Mouse (Mus musculus) hindbrain, embryonic 14.5 days (tissue): ENCODE data around the gene Meaf6. TPM values are rescaled to one million over a fixed set of nuclear protein-coding genes. Genes with fewer than 3 reads are reported as not detected.
A peak's percentile ranks its signal among the peaks of the same experiment; 100 is the strongest.

Experiments used
- ATAC-seq: fragments of 200-750 bp; cut with Nextera tagmentation; 2 replicates; pipeline ENCODE4 v1.8.0; 2017; ENCODE audit warnings: moderate number of reproducible peaks, mild to moderate bottlenecking, moderate TSS enrichment, moderate library complexity; ENCODE audit not compliant: low FRiP score
- DNase-seq: peaks from one replicate; pipeline ENCODE4 v3.0.0-alpha.2; 2015; ENCODE audit warnings: low spot score
- H3K27ac ChIP-seq: fragments of 300-500 bp; sonication (generic); 2 replicates; pipeline ENCODE4 v1.5.1; 2014; ENCODE audit warnings: mild to moderate bottlenecking, moderate library complexity
- H3K27me3 ChIP-seq: fragments of 300-500 bp; sonication (generic); 2 replicates; pipeline ENCODE4 v1.6.1; 2014; ENCODE audit warnings: mild to moderate bottlenecking, low read length, mixed read lengths; ENCODE audit not compliant: control insufficient read depth, insufficient read depth
- H3K36me3 ChIP-seq: fragments of 300-500 bp; sonication (generic); replicated peaks from 2 replicates; pipeline ENCODE4 v1.6.1; 2014; ENCODE audit not compliant: control insufficient read depth, insufficient read depth
- H3K4me1 ChIP-seq: fragments of 300-500 bp; sonication (generic); replicated peaks from 2 replicates; pipeline ENCODE4 v1.6.1; 2014; ENCODE audit warnings: antibody characterized with exemption, low read length, mixed read lengths; ENCODE audit not compliant: control insufficient read depth, insufficient read depth
- H3K4me2 ChIP-seq: fragments of 300-500 bp; sonication (generic); replicated peaks from 2 replicates; pipeline ENCODE4 v1.6.1; 2014; ENCODE audit warnings: mild to moderate bottlenecking, moderate library complexity
- H3K4me3 ChIP-seq: fragments of 300-500 bp; sonication (generic); replicated peaks from 2 replicates; pipeline ENCODE4 v1.5.1; 2014; ENCODE audit warnings: mild to moderate bottlenecking, low read length
- H3K9ac ChIP-seq: fragments of 300-500 bp; sonication (generic); 2 replicates; pipeline ENCODE4 v1.6.1; 2014
- H3K9me3 ChIP-seq: fragments of 300-500 bp; sonication (generic); 2 replicates; pipeline ENCODE4 v1.6.1; 2016; ENCODE audit warnings: low read length; ENCODE audit not compliant: control insufficient read depth
- WGBS: fragments of 180-500 bp; shearing (Covaris S2); extraction: QIAGEN DNeasy Blood & Tissue Kit; methylation state at CpG from one replicate; pipeline ENCODE4 v1.1.7; 2014; 5-methylcytosine and 5-hydroxymethylcytosine counted together
- polyA plus RNA-seq: library from polyadenylated mRNA; unstranded; fragments of >200 nt; fragmentation: Nextera tagmentation; extraction: Ambion mirVana; gene quantifications from 2 replicates; pipeline ENCODE4 v1.2.1, GENCODE M21; 2014

Gene Meaf6
- polyA plus RNA-seq, 1 experiment from 2014 or later = 165 TPM

DNA sequence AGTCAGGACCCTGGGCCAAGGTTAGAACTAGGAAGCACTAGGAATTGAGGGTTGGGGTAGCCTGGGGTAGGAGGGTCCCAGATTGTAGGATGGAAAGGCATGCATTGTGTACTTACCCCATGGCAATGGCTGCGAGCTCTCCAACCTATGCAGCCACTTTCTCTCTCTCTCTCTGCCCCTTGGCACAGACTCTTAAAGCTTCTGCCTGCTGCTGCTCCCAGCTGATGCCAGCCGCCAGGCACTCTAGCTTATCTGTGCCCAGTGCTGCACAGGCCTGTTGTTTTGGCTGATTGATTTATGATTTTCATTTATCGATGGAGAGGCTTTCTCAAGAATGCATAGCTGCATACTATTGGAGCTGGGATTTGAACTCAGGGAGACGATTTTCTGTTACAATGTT is 63.0 kb downstream of the Meaf6 start:
- H3K27me3 ChIP-seq = peaks cover 9% of the 10 kb centered on the region; the same call in 1 of the 2 replicates
- 0 out of 2 replicates have a peak, but pooled peaks cover 3% of the 10 kb centered on the region for H3K9me3 ChIP-seq
- DNase-seq (no peak), ATAC-seq (no peak)
- no peak overlapping the region for H3K9ac ChIP-seq
- 80% methylated on average over 4 of the region's 4 CpGs for WGBS
- H3K27ac ChIP-seq = no peak overlapping the region
- 0 out of 2 replicates have a peak, but pooled peaks cover 10% of the 10 kb centered on the region for H3K4me1 ChIP-seq
- H3K4me2 ChIP-seq = no peak overlapping the region
- no peak overlapping the region for H3K4me3 ChIP-seq
- H3K36me3 ChIP-seq = no peaks in the 10 kb centered on the region

DNA sequence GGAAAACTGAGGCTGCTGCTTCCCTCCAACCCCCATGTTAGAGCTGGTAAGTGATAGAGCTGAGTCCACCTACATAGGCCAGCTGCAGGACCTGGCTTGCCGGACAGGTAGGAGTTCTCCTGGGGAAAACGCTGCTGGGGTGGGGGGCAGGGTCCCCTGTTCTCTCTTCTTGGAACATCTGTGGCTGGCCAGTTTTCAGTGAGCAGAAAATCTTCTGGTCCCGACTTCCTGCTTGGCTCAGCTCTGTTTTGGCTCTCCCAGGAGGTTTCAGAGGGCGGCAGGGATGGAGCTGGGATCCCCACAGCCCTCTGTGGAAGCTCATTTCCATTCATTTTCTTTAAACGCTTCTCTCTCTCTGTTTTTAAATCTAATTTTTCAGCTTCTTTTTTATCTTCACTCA is 64.5 kb downstream of the Meaf6 start:
- no peak overlapping the region for H3K27ac ChIP-seq
- H3K27me3 ChIP-seq = peaks cover 9% of the 10 kb centered on the region; the same call in 1 of the 2 replicates
- no peak for DNase-seq
- H3K4me2 ChIP-seq = no peak overlapping the region
- H3K9ac ChIP-seq = no peak overlapping the region
- H3K36me3 ChIP-seq = no peaks in the 10 kb centered on the region
- H3K4me3 ChIP-seq = no peak overlapping the region
- 29% methylated on average over 5 of the region's 5 CpGs for WGBS
- ATAC-seq = no peak
- H3K9me3 ChIP-seq = 0 out of 2 replicates have a peak, but pooled peaks cover 3% of the 10 kb centered on the region
- 0 out of 2 replicates have a peak, but pooled peaks cover 10% of the 10 kb centered on the region for H3K4me1 ChIP-seq

DNA sequence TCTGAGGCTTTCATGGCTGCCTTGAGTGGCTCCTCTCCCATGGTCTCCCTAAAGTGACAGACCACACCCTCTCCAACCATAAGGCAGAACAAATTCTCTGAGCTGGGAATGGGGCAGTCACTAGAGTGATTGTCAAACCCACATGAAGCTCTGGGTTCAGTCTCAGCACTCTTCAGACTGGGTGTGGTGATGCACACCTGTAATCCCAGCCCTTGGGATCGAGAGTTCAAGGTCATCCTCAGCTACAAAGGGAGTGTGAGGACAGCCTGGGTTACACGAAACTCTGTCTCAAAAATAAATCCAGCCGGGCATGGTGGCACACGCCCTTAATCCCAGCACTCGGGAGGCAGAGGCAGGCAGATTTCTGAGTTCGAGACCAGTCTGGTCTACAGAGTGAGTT is 67.5 kb downstream of the Meaf6 start:
- 91% methylated on average over 6 of the region's 6 CpGs for WGBS
- ATAC-seq (no peak), DNase-seq (no peak)
- no peak overlapping the region for H3K4me2 ChIP-seq
- H3K36me3 ChIP-seq = no peaks in the 10 kb centered on the region
- no peak overlapping the region for H3K27ac ChIP-seq
- H3K4me1 ChIP-seq = no peaks in the 10 kb centered on the region
- no peak overlapping the region for H3K9ac ChIP-seq
- no peaks in the 10 kb centered on the region; the same call in 1 of the 2 replicates for H3K27me3 ChIP-seq
- H3K4me3 ChIP-seq = no peak overlapping the region
- 0 out of 2 replicates have a peak, but pooled peaks cover 3% of the 10 kb centered on the region for H3K9me3 ChIP-seq

DNA sequence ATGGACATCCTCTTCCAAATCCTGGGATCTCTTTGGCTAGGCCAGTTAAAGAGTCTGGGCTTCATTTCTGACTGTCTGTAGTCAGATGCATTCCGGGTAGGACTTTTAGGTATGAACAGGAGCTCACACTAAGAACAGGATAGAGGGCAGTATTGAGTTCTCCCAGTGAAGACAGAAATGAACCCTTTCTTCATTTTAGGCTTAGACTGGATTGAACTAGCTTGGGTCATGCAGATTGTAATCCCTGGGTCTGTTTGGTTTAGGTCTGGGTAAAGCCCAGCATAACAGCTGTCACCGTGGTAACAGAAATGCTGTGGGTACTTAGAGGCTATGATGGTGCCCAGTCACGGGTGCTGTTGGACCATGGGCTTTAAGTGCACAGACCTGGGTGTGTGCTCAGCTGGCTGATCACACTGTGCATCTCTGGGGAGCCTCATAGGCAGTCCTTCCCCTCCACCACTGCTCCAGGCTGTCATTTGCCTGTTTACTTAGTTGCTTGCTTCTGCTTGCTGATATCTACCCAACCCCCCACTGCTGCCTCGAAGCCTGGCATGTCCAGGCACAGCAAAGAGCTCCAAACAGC is 68.8 kb downstream of the Meaf6 start:
- no peak for ATAC-seq
- 56% methylated on average over 4 of the region's 4 CpGs for WGBS

DNA sequence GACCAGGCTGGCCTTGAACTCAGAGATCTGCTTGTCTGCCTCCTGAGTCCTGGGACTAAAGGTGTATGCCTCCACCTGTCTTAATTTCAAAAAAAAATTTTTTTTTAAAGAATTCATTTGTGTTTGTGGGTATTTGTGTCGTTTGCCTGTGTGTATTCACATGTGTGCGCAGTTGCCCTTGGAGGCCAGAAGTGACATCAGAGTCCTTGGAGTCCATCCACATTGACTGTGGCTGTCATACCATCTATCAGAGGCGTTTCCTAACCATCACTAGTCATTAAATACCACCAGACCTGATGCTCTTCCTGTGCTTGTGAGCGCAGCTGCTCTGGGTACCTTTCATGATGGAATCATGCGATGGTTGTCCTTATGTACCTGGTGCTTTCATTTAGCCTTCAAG is 70.7 kb downstream of the Meaf6 start:
- no peak for DNase-seq
- Histone ChIP-seq H3K4me3 (no peak overlapping the region), H3K9ac (no peak overlapping the region), H3K36me3 (no peaks in the 10 kb centered on the region), H3K4me1 (peaks cover 2% of the 10 kb centered on the region; the same call in 1 of the 2 replicates), H3K9me3 (no peaks in the 10 kb centered on the region), H3K4me2 (no peak overlapping the region), H3K27me3 (no peaks in the 10 kb centered on the region; the same call in 1 of the 2 replicates), H3K27ac (no peak overlapping the region)
- ATAC-seq = no peak
- WGBS = 89% methylated on average over 5 of the region's 5 CpGs

More for the DNA sequence above, 68.8 kb downstream of the Meaf6 start:
- Histone ChIP-seq H3K4me1 (no peaks in the 10 kb centered on the region), H3K4me2 (no peak overlapping the region), H3K27ac (no peak overlapping the region), H3K36me3 (no peaks in the 10 kb centered on the region), H3K9ac (no peak overlapping the region), H3K9me3 (no peaks in the 10 kb centered on the region), H3K4me3 (no peak overlapping the region), H3K27me3 (no peaks in the 10 kb centered on the region; the same call in 1 of the 2 replicates)
- no peak for DNase-seq

DNA sequence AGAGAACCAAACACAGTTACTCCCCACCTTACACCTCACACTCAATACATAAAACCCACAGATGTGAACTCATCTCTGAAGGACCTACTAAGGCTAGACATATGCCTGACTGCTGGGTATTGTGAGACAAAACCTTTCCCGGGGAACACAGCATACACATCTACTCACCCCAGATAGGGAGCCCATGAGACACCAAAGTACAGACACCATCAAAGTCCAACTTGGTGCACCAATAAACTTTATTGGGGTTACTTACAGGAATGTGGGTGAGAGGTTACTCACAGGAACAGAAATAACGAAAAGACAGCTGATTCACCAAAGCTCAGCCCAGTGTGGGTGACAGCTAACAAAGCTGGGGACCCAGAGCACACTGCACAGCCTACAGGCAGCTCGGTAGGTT is 72.4 kb downstream of the Meaf6 start:
- Histone ChIP-seq H3K27ac (no peak overlapping the region), H3K36me3 (no peaks in the 10 kb centered on the region), H3K27me3 (no peaks in the 10 kb centered on the region; the same call in 1 of the 2 replicates), H3K9me3 (no peaks in the 10 kb centered on the region), H3K4me3 (no peak overlapping the region), H3K9ac (no peak overlapping the region), H3K4me1 (peaks cover 7% of the 10 kb centered on the region; the same call in 1 of the 2 replicates), H3K4me2 (no peak overlapping the region)
- ATAC-seq (no peak), DNase-seq (no peak)
- WGBS = 85% methylated on average over 3 of the region's 3 CpGs

DNA sequence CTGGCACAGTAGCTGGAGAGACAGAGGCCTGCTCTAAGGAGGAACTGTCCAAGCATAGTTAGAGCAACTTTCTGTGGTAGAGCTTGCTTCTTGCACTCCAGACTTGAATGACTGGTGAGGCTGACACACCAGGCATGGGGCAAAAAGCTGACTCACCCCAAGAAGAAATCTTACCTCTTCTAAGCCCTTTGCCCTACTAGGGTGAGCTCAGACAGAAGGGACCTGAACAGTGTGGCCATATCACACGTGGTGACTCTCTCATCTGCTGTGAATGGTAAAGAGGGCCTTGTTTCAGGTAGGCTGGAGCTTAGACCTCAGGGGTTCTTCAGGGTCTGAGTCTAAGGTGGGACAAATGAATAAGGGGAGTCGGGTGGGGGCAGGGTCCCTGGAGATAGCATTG is 73.1 kb downstream of the Meaf6 start:
- H3K4me2 ChIP-seq = no peak overlapping the region
- peaks cover 7% of the 10 kb centered on the region; the same call in 1 of the 2 replicates for H3K4me1 ChIP-seq
- no peak overlapping the region for H3K27ac ChIP-seq
- ATAC-seq (no peak), DNase-seq (no peak)
- H3K36me3 ChIP-seq = no peaks in the 10 kb centered on the region
- WGBS = 87% methylated on average over 2 of the region's 2 CpGs
- no peaks in the 10 kb centered on the region; the same call in 1 of the 2 replicates for H3K27me3 ChIP-seq
- H3K9ac ChIP-seq = no peak overlapping the region
- no peak overlapping the region for H3K4me3 ChIP-seq
- H3K9me3 ChIP-seq = no peaks in the 10 kb centered on the region

DNA sequence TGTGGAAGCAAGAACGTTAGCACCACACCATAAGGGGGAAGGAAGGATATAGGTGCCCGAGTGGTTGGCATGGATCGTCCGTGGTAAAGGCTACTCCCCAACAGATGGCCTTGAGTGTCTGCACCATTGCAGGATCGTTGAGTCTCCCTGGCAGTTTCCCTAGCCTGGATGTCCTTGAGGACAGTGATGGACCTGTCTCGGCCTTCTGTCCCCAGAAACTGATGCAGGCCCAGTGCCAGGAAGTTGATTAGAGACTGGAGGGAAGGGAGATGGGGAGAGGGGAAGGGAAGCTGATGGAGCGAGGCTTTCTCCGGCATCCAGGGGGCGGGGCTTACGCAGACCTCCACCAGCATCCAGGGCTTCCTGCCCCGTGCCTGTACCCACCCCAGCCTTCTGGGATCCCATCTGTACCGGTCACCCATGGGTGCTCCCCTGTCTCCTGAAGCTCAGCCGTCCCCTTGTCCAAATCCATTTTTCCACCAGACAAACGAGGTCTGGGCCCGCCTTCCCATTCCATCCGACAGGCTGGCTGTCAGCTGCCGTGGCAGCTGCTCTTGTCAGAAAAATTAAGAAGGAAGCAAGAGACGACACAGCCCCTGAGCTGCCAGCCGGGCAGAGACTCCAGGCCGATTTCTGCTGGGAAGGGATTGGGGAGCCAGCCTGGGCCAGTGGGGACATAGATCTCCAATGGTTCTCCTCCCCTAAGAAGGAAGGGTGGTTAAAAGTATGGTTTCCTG is 73.8 kb downstream of the Meaf6 start:
- DNase-seq = no peak
- no peak for ATAC-seq
- no peaks in the 10 kb centered on the region; the same call in 1 of the 2 replicates for H3K27me3 ChIP-seq
- H3K4me3 ChIP-seq = no peak overlapping the region
- H3K27ac ChIP-seq = no peak overlapping the region
- WGBS = 47% methylated on average over 20 of the region's 20 CpGs
- no peaks in the 10 kb centered on the region for H3K36me3 ChIP-seq
- peaks cover 7% of the 10 kb centered on the region; the same call in 1 of the 2 replicates for H3K4me1 ChIP-seq
- H3K9ac ChIP-seq = no peak overlapping the region
- H3K9me3 ChIP-seq = no peaks in the 10 kb centered on the region
- H3K4me2 ChIP-seq = no peak overlapping the region

DNA sequence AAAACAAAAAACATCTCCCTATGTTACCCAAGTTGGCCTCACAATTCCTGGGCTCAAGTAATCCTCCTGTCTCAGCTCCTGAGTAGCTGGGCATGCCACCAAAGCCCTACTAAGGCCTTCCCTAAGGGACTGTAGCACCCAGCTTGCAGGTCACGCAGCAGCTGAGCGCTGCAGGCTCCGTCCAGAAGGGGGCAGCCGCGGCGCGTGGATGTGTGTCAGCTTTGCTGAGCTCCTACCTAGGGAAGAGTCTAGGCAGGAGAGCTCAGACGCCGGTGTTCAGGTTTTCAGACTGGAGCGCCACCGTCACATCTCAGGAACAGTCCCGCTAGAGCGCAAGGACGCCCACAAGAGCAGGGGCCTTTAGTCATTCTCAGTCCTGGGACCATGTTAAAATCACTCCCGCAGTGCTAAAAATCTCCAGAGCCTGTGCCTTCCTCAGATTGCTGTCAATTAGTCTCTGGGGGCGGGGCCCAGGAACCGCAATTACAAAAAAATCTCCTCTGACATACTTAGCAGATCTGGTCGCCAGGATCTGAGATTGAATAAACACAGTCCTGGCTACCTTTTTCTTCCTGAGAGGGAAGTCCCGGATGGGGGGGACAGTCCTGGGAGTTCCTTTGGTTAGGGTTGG is 75.5 kb downstream of the Meaf6 start:
- H3K9me3 ChIP-seq = no peaks in the 10 kb centered on the region
- no peaks in the 10 kb centered on the region; the same call in 1 of the 2 replicates for H3K27me3 ChIP-seq
- peaks cover 7% of the 10 kb centered on the region; the same call in 1 of the 2 replicates for H3K4me1 ChIP-seq
- H3K36me3 ChIP-seq = no peaks in the 10 kb centered on the region
- ATAC-seq = peak; percentile 78
- 8% methylated on average over 19 of the region's 19 CpGs for WGBS
- H3K9ac ChIP-seq = 0 out of 2 replicates have a peak overlapping the region, but pooled peaks have one; percentile 24
- DNase-seq = peak; percentile 95
- no peak overlapping the region for H3K27ac ChIP-seq
- no peak overlapping the region for H3K4me3 ChIP-seq
- H3K4me2 ChIP-seq = peak overlapping the region; percentile 34; the same call in 1 of the 2 replicates
